Mouse (Mus musculus): ENCODE results near the gene Hemgn.
A peak's percentile ranks its signal among the peaks of the same experiment; 100 is the strongest.

DNA sequence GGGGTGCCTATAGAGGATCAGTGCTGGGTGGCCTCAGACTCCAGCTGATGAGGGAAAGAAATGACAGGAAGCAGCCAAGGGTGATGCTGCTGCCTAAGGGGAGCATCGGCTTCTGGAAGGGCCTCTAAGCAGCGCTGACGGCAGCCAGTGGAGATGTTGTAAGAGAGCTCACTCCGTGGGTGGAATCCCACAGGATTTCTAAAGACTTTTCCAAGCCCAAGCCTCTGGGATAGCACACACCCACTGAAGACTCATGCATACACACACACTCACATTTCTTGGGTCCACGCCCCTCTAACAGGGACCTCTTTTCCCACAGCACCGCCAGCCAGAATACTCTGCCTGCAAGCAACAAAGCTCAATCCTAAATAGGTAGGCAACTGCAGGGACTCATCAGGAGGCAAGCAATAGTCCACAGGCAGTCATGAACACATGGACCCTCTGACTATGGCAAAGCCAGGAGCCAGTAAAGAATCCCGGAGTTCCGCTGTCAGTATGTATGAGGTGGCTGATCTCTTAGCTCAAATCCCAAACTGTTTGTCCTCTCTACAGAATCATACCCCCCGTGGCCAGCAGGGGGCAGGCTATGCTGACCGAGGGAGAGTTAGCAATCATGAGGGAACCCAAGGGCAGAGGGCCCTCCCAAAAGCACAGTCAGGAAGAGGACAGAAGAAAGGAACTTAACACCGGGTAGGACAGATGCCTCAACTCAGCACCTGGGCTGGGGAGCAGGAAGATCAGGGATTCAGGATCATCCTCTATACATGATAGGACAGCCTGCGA is 56.8 kb downstream of the Hemgn start:
- TF ChIP-seq CTCF (IDR thresholded peaks at IDR 0.05; ENCODE audit: control insufficient read depth, insufficient read depth, insufficient read length) (peak; percentile 29), MAX (IDR thresholded peaks at IDR 0.05) (no peak), MYOG (IDR thresholded peaks at IDR 0.05; ENCODE audit: control insufficient read depth, extremely low read depth, insufficient read length) (no peak)

All from C2C12 (cell line).